Mouse (Mus musculus): ENCODE results near the gene Ppp1r3d.
A peak's percentile ranks its signal among the peaks of the same experiment; 100 is the strongest.

The Ppp1r3d gene

DNA sequence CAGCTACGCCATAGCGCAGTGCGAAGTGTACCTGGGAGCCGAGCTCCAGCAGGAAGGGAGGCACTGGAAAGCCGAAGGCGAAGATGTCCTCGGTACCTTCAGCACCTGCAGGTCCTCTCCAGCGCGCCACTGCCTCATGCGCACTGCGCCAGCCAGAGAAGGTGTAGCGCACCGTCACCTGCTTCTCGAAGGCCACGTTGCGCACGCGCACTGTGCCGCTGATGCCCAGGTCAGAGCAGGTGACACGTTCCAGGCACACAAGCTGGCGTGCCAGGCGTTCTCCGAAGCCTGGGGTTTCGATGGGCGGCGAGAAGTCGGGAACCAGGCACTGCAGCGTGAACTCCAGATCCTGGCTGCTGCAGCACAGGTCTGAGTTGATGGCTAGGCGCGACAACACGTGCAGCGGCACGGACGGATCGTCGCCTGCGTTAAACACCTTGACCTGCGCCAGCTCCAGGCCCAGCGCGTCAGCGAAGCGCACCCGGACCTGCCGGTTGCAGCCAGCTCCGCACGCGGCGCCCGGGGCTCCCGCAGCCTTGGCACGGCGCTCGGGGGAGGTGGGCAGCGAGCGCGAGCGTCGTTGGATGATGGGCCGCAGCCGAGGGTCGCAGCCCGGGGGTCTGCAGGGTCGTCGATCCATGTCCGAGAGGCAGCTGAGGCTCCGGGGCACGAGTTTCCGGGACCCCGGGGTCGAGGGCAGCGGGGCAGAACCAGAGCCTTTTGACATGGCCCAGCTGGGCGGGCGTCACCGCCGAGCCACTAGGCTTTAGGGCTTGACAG lies 601 bp downstream of the Ppp1r3d start:
- peak; percentile 52 for DNase-seq

DNA sequence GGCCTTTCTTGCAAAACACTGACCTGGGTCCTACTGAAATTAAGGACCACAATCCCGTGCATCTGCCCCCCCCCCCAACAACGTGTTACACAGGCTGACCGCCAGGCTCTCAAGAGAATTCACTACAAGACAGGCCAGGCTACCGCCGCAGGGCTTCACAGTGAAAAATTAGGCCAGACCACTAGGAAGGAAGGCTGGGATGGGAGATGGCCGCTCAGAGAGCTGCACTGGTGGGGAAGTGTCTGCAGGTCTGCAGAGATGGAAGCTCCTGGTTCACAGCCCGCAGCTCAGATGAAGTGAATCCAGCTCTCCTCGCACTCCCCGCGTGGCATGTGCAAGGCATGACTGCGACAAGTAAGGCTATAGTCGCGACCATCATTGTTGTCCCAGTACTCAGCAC lies 1.2 kb downstream of the Ppp1r3d start:
- no peak for DNase-seq

DNA sequence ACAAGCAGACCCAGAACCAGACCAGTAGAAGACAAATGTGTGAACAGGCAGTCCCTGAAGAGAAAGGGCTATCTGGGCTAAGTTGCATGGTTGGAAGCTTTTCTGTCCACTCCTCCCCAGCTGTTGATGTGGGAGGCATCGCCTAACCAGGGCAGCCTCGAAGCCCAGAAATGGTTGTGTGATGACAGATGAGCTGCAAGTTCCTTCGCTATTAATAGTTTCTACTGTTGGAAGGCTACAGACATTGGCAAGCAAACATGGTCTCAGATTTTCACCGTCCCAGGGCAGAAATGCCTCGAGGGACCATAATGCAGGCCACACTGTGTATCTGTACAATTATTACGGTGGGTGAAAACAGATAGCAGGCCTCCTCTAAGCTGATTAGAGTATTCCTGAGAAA lies 1.7 kb downstream of the Ppp1r3d start:
- no peak for DNase-seq

DNA sequence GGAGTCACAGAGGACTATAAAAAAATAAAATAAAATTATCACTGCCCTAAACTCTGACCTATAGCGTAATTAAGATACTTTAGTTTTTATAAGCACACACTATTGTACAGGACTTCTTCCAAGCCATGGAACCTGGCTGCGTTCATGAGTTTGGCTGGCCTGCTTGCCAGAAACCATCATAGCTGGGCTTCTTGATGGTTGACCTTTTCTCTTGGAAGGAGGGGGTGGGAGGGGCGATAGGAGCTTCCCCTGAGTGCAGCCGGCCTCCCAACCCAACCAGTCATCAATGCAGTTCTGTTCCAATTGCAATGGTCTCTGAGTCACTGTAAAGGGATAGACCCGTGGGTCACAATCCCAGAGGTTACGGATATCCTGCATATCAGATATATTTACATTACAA lies 4.0 kb downstream of the Ppp1r3d start:
- no peak for DNase-seq

- DNase-seq = no peak
Measured at GRCm38 (mm10) chr2:178409024-178409423, 5.2 kb downstream of the Ppp1r3d start.

DNA sequence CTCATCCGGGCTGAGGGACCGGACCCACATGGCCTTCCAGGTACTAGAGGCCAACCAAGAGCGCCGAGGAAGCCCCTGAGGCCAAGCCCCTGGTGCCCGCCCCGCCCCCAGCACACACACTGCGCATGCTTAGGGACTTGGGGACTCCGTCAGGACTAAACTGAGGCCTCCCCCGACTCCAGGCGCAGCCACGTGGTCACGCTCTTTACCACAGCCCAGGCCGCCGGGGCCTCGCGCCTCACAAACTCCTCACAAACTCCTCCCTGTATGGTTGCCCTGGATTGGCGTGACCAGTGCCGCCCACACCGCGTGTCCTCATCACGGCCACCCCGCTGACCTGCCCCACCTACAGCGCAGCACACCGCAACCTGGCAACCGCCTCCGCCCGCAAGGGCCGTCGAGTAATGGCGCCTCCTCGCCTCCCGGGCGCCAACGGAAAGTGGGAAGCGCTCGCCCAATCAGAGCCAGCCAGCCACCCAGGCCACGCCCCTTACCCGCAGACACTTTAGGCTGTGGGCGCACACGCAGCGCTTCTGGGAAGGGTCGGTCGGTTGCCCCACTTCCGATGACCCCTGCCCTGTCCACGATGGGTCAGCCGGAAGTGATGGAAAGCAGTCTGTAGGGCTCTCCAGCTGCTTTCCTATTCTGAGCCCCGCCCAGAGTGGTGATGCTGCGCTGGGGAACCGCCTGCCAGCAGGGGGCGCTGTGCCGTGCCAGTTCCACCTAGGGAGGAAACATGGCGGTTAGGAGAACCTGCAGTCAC lies 7.0 kb downstream of the Ppp1r3d start, which contains the start of gene Sycp2:
Gene Sycp2, minus strand, starts transcription at position 633 of the 763 bp plus-strand sequence.
- DNase-seq = no peak
